Mouse (Mus musculus) megakaryocyte, embryonic 14.5 days (primary cell): ENCODE results near the gene Arntl. TPM values are rescaled to one million over a fixed set of nuclear protein-coding genes. Genes with fewer than 3 reads are reported as not detected.

ENCODE experiments used
- H3K27me3 ChIP-seq: replicated peaks from 2 replicates; pipeline ENCODE3; 2012; ENCODE audit warnings: inconsistent platforms
- H3K36me3 ChIP-seq: replicated peaks from 2 replicates; pipeline ENCODE3; 2012; ENCODE audit warnings: low read length, inconsistent platforms, mixed read lengths
- H3K4me1 ChIP-seq: 2 replicates; pipeline ENCODE4 v1.6.1; 2012; ENCODE audit warnings: inconsistent platforms
- H3K4me3 ChIP-seq: replicated peaks from 2 replicates; pipeline ENCODE3; 2012; ENCODE audit warnings: moderate library complexity, mild to moderate bottlenecking, inconsistent platforms
- H3K9me3 ChIP-seq: 2 replicates; pipeline ENCODE4 v1.6.1; 2012; ENCODE audit warnings: inconsistent platforms
- FLI1 ChIP-seq: IDR thresholded peaks from 2 replicates; pipeline ENCODE4 v1.6.1; 2012; ENCODE audit warnings: low read length, inconsistent platforms, mixed read lengths
- GATA1 ChIP-seq: IDR thresholded peaks from 3 replicates; pipeline ENCODE4 v1.6.1; 2012; ENCODE audit warnings: mixed read lengths, low read length, inconsistent platforms, borderline replicate concordance
- polyA plus RNA-seq: library from polyadenylated mRNA; stranded (reverse); fragments of >175 nt; gene quantifications from 2 replicates; pipeline ENCODE4 v1.2.3, GENCODE M21; 2012; ENCODE audit warnings: low replicate concordance; ENCODE audit not compliant: insufficient read depth

The Arntl gene
- polyA plus RNA-seq = 0.13 TPM in 1 of 2 replicates, not detected in the other

DNA sequence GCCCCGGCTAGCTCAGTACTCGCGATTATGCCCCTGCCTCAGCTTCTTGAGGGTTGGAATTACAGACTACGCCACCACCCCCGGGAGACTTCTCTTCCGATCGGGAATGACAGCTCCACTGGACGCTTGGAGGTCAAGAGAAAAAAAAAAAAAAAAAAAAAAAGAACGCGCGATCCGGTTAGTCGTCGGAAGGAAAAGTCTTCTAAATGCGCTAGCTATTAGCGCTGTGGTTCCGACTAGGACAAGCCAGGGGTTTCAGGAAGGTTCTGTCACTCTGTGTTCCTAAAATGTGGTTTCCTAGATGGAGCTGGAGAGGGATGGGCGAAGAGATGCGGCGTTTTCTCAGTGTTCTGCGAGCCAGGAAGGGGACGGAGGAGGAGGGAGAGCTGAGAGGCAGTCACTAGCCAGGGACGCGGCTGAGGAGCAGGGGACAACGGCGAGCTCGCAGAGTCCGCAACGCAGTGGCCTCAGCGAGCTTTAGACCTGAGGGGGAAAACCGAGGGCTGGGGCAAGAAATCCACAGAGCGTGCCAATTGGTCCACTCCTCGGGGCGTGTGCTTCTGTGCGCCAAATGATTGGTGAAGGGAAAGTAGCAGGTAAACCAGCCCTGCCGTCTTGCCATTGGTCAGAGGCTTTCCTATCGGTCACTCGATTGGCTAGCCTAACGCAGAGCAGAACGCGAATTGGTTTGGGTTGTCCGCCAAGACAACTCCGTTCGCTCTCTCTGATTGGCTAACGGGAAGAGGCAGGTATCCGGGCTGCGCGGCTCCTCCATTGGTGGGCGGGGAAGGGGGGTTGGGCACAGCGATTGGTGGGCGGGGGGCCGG, at the start of gene Arntl:
Gene Arntl (plus strand): TSS at position 822 of the 827 bp plus-strand sequence.
- Histone ChIP-seq H3K4me1 (peaks cover 17% of the 10 kb centered on the region), H3K27me3 (peaks cover 89% of the 10 kb centered on the region), H3K36me3 (no peaks in the 10 kb centered on the region), H3K9me3 (peaks cover 9% of the 10 kb centered on the region; the same call in 1 of the 2 replicates), H3K4me3 (peak within 1 kb of the TSS; percentile 90)
- TF ChIP-seq GATA1 (no peak), FLI1 (no peak)

DNA sequence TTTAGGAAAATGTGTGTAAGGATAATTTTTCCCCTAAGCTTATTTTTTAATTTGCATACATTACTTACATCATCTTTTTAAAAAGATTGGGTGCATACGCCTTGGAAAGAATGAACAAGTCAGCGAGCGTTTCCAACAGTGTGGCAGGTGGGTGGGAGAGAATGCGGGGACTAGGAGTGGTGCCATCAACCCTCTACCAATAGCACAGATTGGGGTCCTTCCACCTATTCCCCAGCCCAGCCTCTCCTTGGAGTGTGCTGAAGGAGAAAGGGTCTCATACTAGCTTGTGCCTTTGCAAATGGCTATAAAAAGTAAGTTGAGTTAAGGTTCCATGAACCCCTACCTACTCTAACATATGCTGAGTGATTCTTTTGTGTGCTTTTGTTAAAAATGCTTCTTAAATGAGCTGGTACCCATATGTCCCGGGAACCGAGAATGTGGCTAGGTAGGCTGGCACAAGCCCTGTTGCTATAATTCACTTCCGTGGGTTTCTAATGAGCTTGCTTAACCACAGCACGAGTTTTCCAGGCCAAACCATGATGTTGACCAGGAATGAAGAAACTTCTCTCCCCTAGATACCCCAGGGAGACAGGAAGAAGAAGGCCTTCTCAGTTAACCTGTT, 46.1 kb upstream of the Arntl start:
- Histone ChIP-seq H3K27me3 (peaks cover 29% of the 10 kb centered on the region), H3K4me3 (no peak overlapping the region), H3K4me1 (no peaks in the 10 kb centered on the region), H3K36me3 (no peaks in the 10 kb centered on the region), H3K9me3 (no peaks in the 10 kb centered on the region)
- TF ChIP-seq GATA1 (no peak), FLI1 (no peak)

GRCm38 (mm10) chr7:113164719-113165118, 42.5 kb upstream of the Arntl start:
- Histone ChIP-seq H3K27me3 (peaks cover 23% of the 10 kb centered on the region), H3K36me3 (no peaks in the 10 kb centered on the region), H3K4me3 (no peak overlapping the region), H3K4me1 (no peaks in the 10 kb centered on the region), H3K9me3 (no peaks in the 10 kb centered on the region)
- no peak for TF ChIP-seq GATA1
- no peak for TF ChIP-seq FLI1

DNA sequence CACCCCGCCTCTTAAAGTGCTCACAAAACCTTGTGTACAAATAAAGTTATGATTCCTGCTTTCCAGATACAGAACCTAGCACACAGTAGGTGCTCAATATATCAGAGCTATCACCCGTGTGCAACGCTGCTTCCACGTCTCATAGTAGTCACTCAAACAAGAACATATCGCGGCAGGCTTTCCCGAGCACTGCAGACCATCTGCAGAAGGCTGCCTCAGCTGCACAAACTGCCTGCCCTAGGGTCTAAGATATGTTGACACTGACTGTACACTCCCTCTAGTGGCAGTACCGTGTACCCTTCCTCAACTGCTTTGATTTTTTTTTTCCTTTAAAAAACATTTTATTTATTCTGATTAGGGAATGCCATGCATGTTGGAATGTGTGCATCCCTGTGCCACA, 40.2 kb upstream of the Arntl start:
- Histone ChIP-seq H3K4me3 (no peak overlapping the region), H3K27me3 (peaks cover 20% of the 10 kb centered on the region), H3K36me3 (no peaks in the 10 kb centered on the region), H3K9me3 (no peaks in the 10 kb centered on the region), H3K4me1 (no peaks in the 10 kb centered on the region)
- no peak for TF ChIP-seq FLI1
- TF ChIP-seq GATA1 = no peak

DNA sequence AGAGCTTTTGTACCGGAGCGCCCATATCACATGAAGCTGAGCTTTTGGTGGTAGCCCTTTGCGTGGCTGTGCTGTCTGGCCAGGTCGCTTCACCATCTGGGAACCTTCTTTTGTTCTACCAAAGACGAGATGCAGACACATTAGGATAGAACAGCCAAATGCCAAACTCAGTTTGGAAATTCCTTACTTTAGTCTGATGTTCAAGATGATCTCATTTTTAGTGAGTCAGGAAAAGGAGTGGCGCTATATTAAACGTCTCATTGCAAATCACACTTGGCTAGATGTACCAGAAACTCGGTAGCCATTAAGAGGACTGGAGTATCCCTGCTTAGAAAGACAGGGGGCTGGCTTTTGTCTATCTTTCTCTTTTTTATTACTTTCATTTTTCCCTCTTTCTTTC, 38.7 kb upstream of the Arntl start:
- no peak overlapping the region for H3K4me3 ChIP-seq
- no peaks in the 10 kb centered on the region for H3K4me1 ChIP-seq
- TF ChIP-seq GATA1 (no peak), FLI1 (no peak)
- no peaks in the 10 kb centered on the region for H3K9me3 ChIP-seq
- peaks cover 14% of the 10 kb centered on the region for H3K27me3 ChIP-seq
- H3K36me3 ChIP-seq = no peaks in the 10 kb centered on the region

GRCm38 (mm10) chr7:113172425-113172824, 34.8 kb upstream of the Arntl start:
- H3K36me3 ChIP-seq = no peaks in the 10 kb centered on the region
- H3K4me1 ChIP-seq = no peaks in the 10 kb centered on the region
- H3K9me3 ChIP-seq = no peaks in the 10 kb centered on the region
- H3K27me3 ChIP-seq = peaks cover 19% of the 10 kb centered on the region
- H3K4me3 ChIP-seq = no peak overlapping the region
- TF ChIP-seq GATA1 (no peak), FLI1 (no peak)

DNA sequence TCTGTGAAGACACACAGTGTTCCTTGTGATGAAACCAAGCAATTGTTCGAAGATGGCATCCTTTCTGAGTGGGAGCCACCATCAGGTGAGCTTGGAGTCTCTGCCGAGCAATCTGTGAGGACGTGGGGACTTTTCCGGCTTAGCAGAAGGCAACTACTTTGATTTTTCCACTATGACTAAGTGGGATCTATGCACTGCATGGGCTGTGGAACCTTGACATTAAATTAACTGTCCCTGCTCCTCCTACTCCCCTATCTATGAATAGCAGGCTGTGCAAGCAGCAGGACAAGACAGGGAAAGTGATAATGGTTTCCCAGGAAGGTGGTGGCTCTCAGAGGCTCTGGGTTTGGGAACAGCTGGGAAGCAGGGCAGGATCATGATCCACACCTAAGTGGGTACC, 31.8 kb upstream of the Arntl start:
- Histone ChIP-seq H3K4me3 (no peak overlapping the region), H3K9me3 (no peaks in the 10 kb centered on the region), H3K4me1 (no peaks in the 10 kb centered on the region), H3K36me3 (no peaks in the 10 kb centered on the region), H3K27me3 (peaks cover 22% of the 10 kb centered on the region)
- TF ChIP-seq GATA1 = no peak
- no peak for TF ChIP-seq FLI1

GRCm38 (mm10) chr7:113178073-113178472, 29.2 kb upstream of the Arntl start:
- Histone ChIP-seq H3K4me1 (no peaks in the 10 kb centered on the region), H3K27me3 (peaks cover 24% of the 10 kb centered on the region), H3K36me3 (no peaks in the 10 kb centered on the region), H3K9me3 (no peaks in the 10 kb centered on the region), H3K4me3 (no peak overlapping the region)
- no peak for TF ChIP-seq FLI1
- TF ChIP-seq GATA1 = no peak

- no peaks in the 10 kb centered on the region for H3K36me3 ChIP-seq
- H3K4me3 ChIP-seq = no peak overlapping the region
- no peaks in the 10 kb centered on the region; the same call in 1 of the 2 replicates for H3K4me1 ChIP-seq
- peaks cover 18% of the 10 kb centered on the region for H3K27me3 ChIP-seq
- TF ChIP-seq FLI1 (no peak), GATA1 (no peak)
- no peaks in the 10 kb centered on the region for H3K9me3 ChIP-seq
These were observed 23.5 kb upstream of the Arntl start for GRCm38 (mm10) chr7:113183787-113184186.

DNA sequence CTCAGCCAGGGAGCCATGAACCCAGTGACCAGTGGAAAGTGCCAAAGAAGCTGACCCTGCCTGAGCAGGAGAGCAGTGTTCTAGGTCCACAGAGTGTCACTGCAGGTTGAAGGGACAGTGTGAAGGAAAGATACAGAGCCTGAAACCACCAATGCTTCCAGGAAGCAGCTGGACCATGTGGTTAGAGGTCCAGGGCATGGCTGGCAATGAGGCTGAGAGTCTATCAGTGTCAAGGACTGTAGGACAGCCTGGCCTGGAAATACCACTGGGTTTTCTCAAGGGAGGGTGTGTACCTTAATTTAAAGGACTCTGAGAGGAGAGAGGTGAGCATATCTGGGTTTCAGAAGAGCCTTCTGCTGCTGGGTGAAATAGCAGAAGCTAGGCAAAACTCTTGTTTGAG, 22.2 kb upstream of the Arntl start:
- H3K4me1 ChIP-seq = no peaks in the 10 kb centered on the region; the same call in 1 of the 2 replicates

More for the DNA sequence above, 22.2 kb upstream of the Arntl start:
- H3K4me3 ChIP-seq = no peak overlapping the region
- H3K36me3 ChIP-seq = no peaks in the 10 kb centered on the region
- H3K27me3 ChIP-seq = peaks cover 16% of the 10 kb centered on the region
- TF ChIP-seq GATA1 = no peak
- TF ChIP-seq FLI1 = no peak
- no peaks in the 10 kb centered on the region for H3K9me3 ChIP-seq
